Mouse (Mus musculus) lung, adult 2 months (tissue): Measurements from ENCODE around the gene Abcb9. TPM values are rescaled to one million over a fixed set of nuclear protein-coding genes. Genes with fewer than 3 reads are reported as not detected.
A peak's percentile ranks its signal among the peaks of the same experiment; 100 is the strongest.

Experiments used
- DNase-seq: peaks from one replicate; pipeline ENCODE4 v3.0.0; 2022
- H3K4me1 ChIP-seq: fragments of 200-500 bp; 2 replicates; pipeline ENCODE4 v1.6.1; 2011; ENCODE audit warnings: low read length; ENCODE audit not compliant: control insufficient read depth, insufficient read depth
- H3K4me3 ChIP-seq: fragments of 200-500 bp; replicated peaks from 2 replicates; pipeline ENCODE3; 2011; ENCODE audit warnings: low read depth, mild to moderate bottlenecking, control low read depth, low read length; ENCODE audit errors: extremely low read depth
- CTCF ChIP-seq: fragments of 200-500 bp; IDR thresholded peaks from 2 replicates; pipeline ENCODE4 v1.5.1; 2011; ENCODE audit warnings: mild to moderate bottlenecking, low read length, control low read depth; ENCODE audit not compliant: insufficient read depth
- POLR2A ChIP-seq: fragments of 200-500 bp; IDR thresholded peaks from 2 replicates; pipeline ENCODE4 v1.6.1; 2011; ENCODE audit warnings: low read depth, mild to moderate bottlenecking, control low read depth, low read length, borderline replicate concordance; ENCODE audit errors: extremely low read depth
- WGBS: fragments of 180-500 bp; shearing (Covaris S2); methylation state at CpG from one replicate; pipeline ENCODE4 v1.1.7; 2018; 5-methylcytosine and 5-hydroxymethylcytosine counted together
- polyA plus RNA-seq: library from polyadenylated mRNA; depleted of rRNA; stranded (reverse); fragments of >200 nt; gene quantifications from 2 replicates; pipeline ENCODE4 v1.2.3, GENCODE M21; 2012

Abcb9 gene
- polyA plus RNA-seq, 1 experiment = 7.8 TPM

DNA sequence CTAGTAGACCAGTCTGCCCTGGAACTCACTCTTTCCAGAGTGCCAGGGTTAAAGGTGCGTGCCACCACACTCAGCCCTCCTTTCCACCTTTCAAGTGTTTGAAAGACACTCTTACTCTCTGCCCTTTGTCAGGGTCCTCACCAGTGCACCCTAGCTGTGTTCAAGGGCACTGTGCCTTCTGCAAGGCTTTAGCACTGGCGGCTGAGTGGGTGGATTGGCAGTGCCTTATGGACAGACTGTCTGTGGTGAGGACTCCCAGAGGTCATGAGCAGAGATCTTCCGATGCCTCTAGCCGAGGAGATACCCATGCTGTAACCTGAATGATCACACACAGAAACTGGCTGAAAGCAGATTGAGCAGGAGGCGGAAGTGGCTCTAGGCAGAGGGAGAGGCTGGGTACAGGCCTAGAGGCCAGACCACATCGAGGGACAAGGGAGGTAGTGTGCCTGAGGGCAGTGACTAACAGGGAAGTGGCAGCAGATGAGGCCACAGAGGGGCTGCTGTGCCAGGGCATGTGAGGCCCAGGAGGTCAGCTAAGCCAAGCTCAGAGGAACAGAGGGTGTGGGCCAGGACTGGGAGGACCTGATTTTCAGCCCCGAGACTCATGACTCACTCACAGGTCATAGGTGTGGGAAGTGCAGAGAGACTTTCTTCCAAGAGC lies 48.7 kb downstream of the Abcb9 start:
- DNase-seq = peak; percentile 35
- no peak for TF ChIP-seq CTCF
- TF ChIP-seq POLR2A = no peak
- Histone ChIP-seq H3K4me1 (peaks cover 14% of the 10 kb centered on the region), H3K4me3 (no peak overlapping the region)
- WGBS = 64% methylated on average over 7 of the region's 7 CpGs

DNA sequence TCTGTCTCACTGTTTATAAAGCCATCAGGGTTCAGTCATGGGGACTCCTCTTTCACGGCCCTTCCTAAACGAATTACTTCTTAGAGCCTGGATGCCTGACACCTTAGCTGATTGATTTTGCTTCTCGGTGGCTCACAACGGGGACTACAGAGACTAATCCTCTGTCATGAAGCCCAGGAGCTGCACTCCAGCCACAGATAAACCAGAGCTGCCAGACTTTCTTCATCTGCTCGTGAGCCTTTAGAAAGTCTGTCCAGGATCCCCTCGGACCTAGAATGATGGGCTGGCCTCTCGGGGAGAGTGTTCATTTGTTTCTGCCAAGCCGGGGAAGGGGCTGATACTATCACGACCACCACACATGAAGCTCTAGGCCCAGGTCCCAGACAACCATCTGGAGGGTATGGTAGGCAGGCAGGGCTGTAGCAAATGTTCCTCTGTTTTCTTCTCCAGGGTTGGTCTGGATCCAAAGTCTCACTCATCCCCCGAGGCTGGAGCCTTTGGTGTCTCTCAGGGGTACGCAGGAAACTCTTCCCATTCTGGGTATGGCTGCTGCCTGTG lies 50.1 kb downstream of the Abcb9 start:
- DNase-seq = no peak
- WGBS = 60% methylated on average over 11 of the region's 11 CpGs
- Histone ChIP-seq H3K4me3 (no peak overlapping the region), H3K4me1 (peaks cover 12% of the 10 kb centered on the region)
- no peak for TF ChIP-seq CTCF
- TF ChIP-seq POLR2A = no peak

DNA sequence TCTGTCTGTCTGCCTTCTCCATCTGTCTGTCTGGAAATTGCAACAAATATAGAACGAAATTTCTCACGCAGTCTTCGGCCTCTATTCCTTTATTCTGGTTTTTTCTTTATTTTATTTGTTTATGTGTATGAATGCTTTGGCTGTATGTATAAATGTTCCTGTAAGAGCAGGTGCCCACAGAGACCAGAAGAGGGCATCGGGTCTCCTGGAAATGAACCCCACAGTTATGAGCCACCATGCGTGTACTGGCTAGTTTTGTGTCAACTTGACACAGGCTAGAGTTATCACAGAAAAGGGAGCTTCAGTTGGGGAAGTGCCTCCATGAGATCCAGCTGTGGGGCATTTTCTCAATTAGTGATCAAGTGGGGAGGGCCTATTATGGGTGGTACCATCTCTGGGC lies 51.6 kb downstream of the Abcb9 start:
- no peaks in the 10 kb centered on the region for H3K4me1 ChIP-seq
- no peak overlapping the region for H3K4me3 ChIP-seq
- no peak for TF ChIP-seq POLR2A
- no peak for TF ChIP-seq CTCF
- DNase-seq = no peak
- WGBS = 75% methylated on average over 5 of the region's 5 CpGs

DNA sequence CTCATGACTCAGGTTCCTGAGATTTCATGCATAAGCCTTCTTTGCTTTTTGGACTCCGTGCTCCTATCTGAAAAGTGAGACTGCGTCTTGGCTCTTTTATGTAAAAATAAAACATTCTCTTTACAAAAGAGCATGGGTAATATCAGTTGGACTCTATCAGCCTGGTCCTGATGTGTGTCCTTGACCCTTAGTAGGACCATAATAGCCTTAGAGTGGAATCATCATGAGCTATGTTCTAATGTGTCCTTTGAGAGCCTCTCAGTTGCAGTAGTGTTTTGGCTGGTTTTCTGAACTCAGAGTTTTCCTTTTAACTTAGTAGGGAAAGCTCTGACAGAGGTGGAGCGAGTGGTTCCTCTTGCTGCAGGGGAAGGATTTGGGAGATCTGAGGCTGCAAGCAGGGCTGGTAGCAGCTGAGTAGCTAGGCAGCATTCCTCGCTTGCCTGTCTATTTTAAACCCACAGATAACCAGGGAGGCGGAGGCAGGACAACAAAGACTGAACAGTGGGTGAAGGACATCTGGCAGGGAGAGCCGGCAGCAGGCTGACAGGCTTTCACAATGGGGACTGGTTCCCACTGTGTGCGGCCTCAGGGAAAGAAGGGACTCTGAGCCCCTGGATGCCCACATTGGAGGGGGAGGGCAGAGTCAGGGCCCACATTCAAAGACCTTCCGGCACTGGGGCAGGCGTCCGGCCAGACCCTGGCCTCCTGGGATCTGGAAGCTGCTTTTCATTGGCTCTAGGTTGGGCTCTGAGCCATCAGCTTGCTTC lies 52.2 kb downstream of the Abcb9 start:
- TF ChIP-seq CTCF (no peak), POLR2A (no peak)
- no peak for DNase-seq
- H3K4me1 ChIP-seq = no peaks in the 10 kb centered on the region
- H3K4me3 ChIP-seq = no peak overlapping the region
- 60% methylated on average over 10 of the region's 10 CpGs for WGBS

DNA sequence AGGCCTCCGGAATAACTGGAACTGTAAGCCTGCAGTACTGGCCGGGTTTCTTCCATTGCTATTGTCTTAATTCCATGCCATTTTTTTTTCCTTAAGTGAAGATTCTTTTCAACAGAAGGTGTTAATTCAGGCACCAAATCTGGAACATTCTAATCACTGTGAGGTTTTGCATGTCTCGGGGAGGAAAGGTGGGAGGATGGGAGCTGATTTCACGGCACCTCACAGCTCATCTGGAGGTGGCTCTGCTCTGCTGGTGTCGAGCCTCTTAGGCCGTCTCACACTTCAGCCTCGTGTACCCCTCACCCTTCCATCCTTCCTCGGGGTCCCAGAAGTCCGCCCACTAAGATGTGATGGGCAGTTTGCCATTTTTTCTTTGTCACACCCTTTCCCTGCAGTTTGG lies 54.5 kb downstream of the Abcb9 start:
- no peak for TF ChIP-seq CTCF
- TF ChIP-seq POLR2A = no peak
- Histone ChIP-seq H3K4me1 (no peaks in the 10 kb centered on the region), H3K4me3 (no peak overlapping the region)
- no peak for DNase-seq
- 73% methylated on average over 9 of the region's 9 CpGs for WGBS

DNA sequence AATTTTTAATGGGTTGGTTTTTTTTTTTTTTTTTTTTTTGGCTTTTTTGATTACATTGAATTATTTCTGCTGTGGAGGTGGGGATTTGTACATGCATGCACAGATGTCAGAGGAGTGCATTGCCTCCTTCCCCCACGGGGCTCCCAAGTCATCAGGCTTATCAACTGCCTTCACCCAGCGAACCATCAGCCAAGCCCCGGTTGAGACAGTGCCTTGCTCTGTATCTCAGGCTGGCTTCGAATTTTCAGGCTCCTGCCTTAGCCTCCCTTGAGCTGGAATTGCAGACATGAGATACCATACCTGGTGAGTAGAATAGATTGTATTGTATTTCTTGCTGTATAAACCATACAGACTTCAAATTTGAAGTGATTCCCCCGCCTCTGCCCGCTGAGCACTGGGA lies 56.0 kb downstream of the Abcb9 start:
- no peak for TF ChIP-seq POLR2A
- no peak for TF ChIP-seq CTCF
- no peak overlapping the region for H3K4me3 ChIP-seq
- no peaks in the 10 kb centered on the region for H3K4me1 ChIP-seq
- DNase-seq = no peak
- WGBS = 84% methylated on average over 6 of the region's 6 CpGs

DNA sequence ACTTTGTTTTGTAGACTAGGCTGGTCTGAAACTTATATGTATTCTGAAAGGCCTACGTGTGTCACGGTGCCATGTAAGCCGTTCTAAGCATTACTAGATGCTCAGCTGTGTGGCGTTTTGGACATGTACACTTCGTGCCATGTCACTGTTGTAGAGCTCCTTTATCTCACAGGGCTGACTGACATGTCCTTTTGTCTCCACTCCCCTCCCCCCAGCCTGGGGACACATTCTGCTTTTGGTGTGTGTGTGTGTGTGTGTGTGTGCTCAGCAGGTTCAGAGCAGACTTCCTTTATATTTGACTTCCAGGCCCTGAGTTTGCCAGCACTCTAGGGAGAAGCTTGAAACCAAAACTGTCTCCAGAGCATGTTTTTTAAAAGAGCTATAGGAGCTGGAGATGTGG lies 58.8 kb downstream of the Abcb9 start:
- 63% methylated on average over 5 of the region's 5 CpGs for WGBS
- no peak for TF ChIP-seq POLR2A
- no peak for TF ChIP-seq CTCF
- H3K4me1 ChIP-seq = no peaks in the 10 kb centered on the region
- H3K4me3 ChIP-seq = no peak overlapping the region
- no peak for DNase-seq

DNA sequence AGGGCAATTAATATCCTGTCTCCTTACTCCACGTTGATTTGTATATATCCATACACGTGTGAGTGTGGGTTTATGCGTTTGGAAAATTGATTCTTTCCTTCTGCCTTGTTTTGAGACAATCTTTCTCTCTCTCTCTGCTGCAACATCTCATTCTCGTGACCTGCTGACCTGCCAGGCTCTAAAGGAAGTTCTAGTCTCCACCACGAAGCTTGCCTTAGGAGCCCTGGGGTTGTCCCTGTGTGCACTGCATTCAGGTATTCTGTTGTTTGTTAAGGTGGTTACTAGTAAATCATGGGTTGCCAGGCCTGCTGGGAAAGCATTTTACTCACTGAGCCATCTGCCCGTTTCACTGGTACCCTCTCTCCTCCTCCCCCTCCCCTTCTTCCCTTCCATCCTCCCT lies 59.3 kb downstream of the Abcb9 start:
- no peak overlapping the region for H3K4me3 ChIP-seq
- WGBS = 38% methylated on average over 6 of the region's 6 CpGs
- DNase-seq = no peak
- no peaks in the 10 kb centered on the region for H3K4me1 ChIP-seq
- TF ChIP-seq POLR2A (no peak), CTCF (no peak)

DNA sequence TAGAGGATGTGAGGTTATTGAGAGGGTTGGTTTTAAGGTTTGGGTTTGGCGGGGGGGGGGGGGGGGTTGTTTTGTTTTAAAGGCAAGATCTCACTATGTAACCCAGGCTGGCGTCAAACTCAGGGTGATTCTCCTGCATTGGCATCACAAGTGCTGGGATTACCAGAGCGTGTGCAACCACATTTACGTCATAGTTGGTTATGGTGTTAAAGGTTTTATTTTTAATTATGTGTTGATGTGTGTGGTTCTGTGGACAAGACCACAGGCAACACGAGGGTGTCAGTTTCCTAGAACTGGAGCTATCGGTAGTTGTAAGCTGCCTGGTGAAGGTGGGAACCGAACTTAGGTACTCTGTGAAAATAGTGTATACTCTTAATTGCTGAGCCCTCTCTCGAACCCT lies 59.8 kb downstream of the Abcb9 start:
- no peak for TF ChIP-seq CTCF
- DNase-seq = no peak
- H3K4me3 ChIP-seq = no peak overlapping the region
- no peaks in the 10 kb centered on the region for H3K4me1 ChIP-seq
- WGBS = 70% methylated on average over 8 of the region's 8 CpGs

DNA sequence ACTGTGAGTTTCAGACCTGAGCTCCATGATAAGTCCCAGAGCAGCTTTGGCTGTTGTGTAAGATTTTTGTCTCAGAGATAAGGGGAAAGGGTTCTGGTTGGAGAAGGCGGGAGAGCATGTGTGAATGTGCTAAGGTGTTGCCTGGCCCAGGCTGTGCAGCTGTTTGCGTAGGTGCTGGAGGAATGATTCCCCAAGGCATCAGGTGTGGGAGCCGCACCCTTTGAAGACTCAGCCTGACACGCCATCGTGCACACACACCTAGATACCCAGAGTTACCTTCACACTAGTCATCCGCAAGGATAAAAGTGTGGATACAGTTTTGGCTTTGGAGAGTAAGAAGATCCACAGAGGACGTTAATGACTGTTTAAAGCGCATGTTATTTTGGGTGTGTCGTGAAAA lies 60.2 kb downstream of the Abcb9 start:
- Histone ChIP-seq H3K4me3 (no peak overlapping the region), H3K4me1 (no peaks in the 10 kb centered on the region)
- TF ChIP-seq POLR2A (no peak), CTCF (no peak)
- no peak for DNase-seq
- 77% methylated on average over 9 of the region's 9 CpGs for WGBS

DNA sequence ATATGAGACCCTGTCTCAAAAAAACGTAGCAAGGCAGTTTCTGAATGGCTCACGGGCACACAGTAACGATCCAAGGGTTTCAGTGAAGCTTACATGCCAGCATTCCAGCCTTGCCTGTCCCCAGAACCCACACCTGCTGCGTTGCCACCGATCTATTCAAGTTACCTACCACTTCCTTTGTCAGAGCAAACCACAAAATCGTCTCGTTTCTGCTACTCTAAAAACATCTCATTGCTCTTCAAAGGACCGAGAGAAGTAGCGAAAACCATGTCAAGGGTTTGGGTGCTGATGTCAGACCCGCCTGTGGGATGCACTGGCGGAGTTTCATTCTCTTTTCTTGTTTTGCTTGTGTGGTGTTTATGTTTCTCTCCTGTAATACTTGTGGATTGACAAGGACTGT lies 61.1 kb downstream of the Abcb9 start:
- no peak overlapping the region for H3K4me3 ChIP-seq
- no peak for DNase-seq
- WGBS = 61% methylated on average over 11 of the region's 11 CpGs
- no peak for TF ChIP-seq CTCF
- TF ChIP-seq POLR2A = no peak
- peaks cover 2% of the 10 kb centered on the region; the same call in 1 of the 2 replicates for H3K4me1 ChIP-seq
